Mouse (Mus musculus) Patski (cell line): ENCODE results near the gene Epb41. TPM values are rescaled to one million over a fixed set of nuclear protein-coding genes. Genes with fewer than 3 reads are reported as not detected.

Experiments used
- ATAC-seq: fragments of 100-300 bp; one replicate; pipeline ENCODE4 v1.8.0; 2021
- CTCF ChIA-PET: fragments of 350-600 bp; sonication (Branson Sonifier 250); formaldehyde crosslinking; loops from one replicate; lab custom pipeline; 2022; ENCODE audit warnings: inconsistent platforms; lab: Charles Lee
- POLR2A ChIA-PET: fragments of 350-600 bp; sonication (Branson Sonifier 250); formaldehyde crosslinking; loops from one replicate; lab custom pipeline; 2022; ENCODE audit warnings: antibody characterized with exemption, inconsistent platforms; lab: Charles Lee
- DNase-seq: peaks from one replicate; pipeline ENCODE4 v3.0.0-alpha.2; 2011; ENCODE audit warnings: low read depth, low spot score
- H3K27me3 ChIP-seq: fragments of 371-371 bp; one replicate; pipeline ENCODE4 v1.5.1; 2021
- CTCF ChIP-seq: fragments of 100-300 bp; IDR thresholded peaks from one replicate; pipeline ENCODE4 v1.5.1; 2021
- in situ Hi-C: fragments of 300-500 bp; cut with MboI; formaldehyde crosslinking; loops from 3 replicates; pipeline ENCODE4 v1.11.1; 2018; ENCODE audit warnings: low pct_unique_long_range_greater_than_20kb, mixed read lengths
- polyA plus RNA-seq: library from polyadenylated mRNA; unstranded; gene quantifications from one replicate; pipeline ENCODE4 v1.2.3, GENCODE M21; 2021

Epb41 gene
- polyA plus RNA-seq, 1 experiment from 2014 or later = 53.5 TPM

DNA sequence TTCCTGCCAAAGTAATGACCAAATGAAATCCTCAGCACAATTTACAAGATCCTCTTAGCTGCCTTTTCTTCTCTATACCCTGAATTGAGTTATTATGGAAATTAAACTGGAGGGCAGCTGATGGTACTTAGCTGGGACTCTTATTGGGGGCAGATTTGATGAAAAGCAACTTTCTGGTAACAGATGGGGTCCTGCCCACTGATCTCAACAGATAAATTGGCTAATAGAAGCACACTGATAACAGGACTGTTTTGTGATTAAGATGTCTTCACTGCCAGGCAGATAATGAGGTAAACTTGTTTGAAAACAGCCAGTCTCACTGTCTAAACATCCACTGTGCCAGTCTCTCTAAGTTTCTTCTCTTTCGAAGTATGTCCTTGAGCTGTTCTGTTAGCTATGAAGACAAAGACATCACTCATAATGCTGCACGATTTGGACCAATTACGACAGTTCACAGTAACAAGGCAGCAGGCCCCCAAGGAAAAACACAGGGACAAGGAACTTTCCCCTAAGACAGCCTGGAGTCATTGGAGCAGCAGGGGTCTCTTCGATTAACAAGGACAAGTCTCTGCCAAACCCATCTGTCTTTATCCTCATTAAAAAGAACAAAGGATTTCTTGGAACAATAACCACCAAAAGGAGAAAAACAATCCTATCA is 92.1 kb downstream of the Epb41 start:
- in situ Hi-C loops = loop anchor here (5.0 kb wide), 1 partner anchor 194 kb away; no protein-coding TSS in a partner anchor
- no peak for ATAC-seq
- TF ChIP-seq CTCF = no peak
- ChIA-PET CTCF (interaction anchor here (1.1 to 2.8 kb wide), 4 partner anchors 13 to 105 kb away, joined by 3 to 10 read pairs (median 3); no protein-coding TSS in a partner anchor), POLR2A (no interaction called here)
- no peaks in the 10 kb centered on the region for H3K27me3 ChIP-seq
- no peak for DNase-seq

GRCm38 (mm10) chr4:131981755-131982154 is 93.4 kb downstream of the Epb41 start:
- ChIA-PET POLR2A (no interaction called here), CTCF (interaction anchor here (1.0 to 2.8 kb wide), 4 partner anchors 13 to 107 kb away, joined by 3 to 10 read pairs (median 3); no protein-coding TSS in a partner anchor)
- H3K27me3 ChIP-seq = no peaks in the 10 kb centered on the region
- ATAC-seq (no peak), DNase-seq (no peak)
- TF ChIP-seq CTCF = peak; percentile 51
- in situ Hi-C loops = loop anchor here (5.0 kb wide), 1 partner anchor 196 kb away; no protein-coding TSS in a partner anchor

DNA sequence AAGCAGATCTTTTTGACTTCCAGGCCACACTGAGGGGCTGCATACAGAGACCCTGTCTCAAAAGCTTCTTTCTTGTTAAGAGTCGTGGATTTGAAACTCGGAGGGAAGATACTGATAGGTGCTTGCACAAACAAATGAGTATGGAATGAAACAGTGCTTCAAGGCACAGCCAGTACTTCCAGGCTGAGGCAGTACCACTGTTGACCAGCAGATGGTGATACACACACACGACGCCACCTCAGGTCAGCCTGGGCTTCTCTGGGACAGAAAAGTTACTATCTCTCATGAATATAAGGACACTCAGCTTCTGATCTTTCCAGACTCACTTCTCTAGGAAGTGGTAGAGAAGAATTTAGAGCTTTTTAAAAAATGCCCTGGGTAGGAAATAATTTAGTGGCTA is 97.9 kb downstream of the Epb41 start:
- DNase-seq (no peak), ATAC-seq (no peak)
- ChIA-PET POLR2A (interaction anchor here (0.9 kb wide), 1 partner anchor 100 kb away, joined by 5 read pairs; no protein-coding TSS in a partner anchor), CTCF (interaction anchor here (1.0 to 2.3 kb wide), 11 partner anchors 12 to 115 kb away, joined by 3 to 17 read pairs (median 3); no protein-coding TSS in a partner anchor)
- in situ Hi-C loops = loop anchor here (5.0 to 10.0 kb wide), 3 partner anchors 55 to 112 kb away; partner anchors contain the start of gene Epb41
- peak; percentile 87 for TF ChIP-seq CTCF
- no peaks in the 10 kb centered on the region for H3K27me3 ChIP-seq

GRCm38 (mm10) chr4:131970244-131970853 is 104.8 kb downstream of the Epb41 start:
- ATAC-seq = no peak
- TF ChIP-seq CTCF = no peak
- CTCF ChIA-PET = interaction anchor here (0.8 to 1.5 kb wide), 4 partner anchors 8 to 33 kb away, joined by 3 to 5 read pairs (median 4); no protein-coding TSS in a partner anchor
- in situ Hi-C loops = loop anchor here (10.0 kb wide), 1 partner anchor 106 kb away; no protein-coding TSS in a partner anchor
- POLR2A ChIA-PET = interaction anchor here (0.9 kb wide), 1 partner anchor 96 kb away, joined by 3 read pairs; no protein-coding TSS in a partner anchor
- DNase-seq = no peak
- H3K27me3 ChIP-seq = no peaks in the 10 kb centered on the region

GRCm38 (mm10) chr4:131968873-131969272 is 106.2 kb downstream of the Epb41 start:
- ATAC-seq (no peak), DNase-seq (no peak)
- in situ Hi-C loops = no loop called here
- no peaks in the 10 kb centered on the region for H3K27me3 ChIP-seq
- ChIA-PET CTCF (no interaction called here), POLR2A (no interaction called here)
- TF ChIP-seq CTCF = no peak

DNA sequence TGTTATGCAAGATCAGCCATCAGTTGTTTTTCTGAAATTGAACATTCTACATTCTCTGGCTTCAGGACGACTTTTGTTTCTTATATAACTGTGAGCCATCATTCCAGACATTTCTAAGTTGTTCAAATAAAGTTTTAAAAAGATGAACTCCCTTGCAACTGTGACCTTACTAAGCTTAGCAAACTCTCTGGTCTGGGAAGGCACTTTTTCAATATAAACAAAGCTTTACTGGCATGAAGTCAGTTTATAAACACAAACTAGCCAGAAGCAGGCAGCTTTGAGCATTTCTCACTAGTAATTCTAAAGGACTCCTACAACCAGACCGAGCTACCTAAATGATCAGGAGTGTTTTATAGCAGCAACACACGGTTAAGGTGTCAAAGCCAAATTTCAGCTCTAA is 118.0 kb downstream of the Epb41 start:
- TF ChIP-seq CTCF = no peak
- H3K27me3 ChIP-seq = no peaks in the 10 kb centered on the region
- in situ Hi-C loops = no loop called here
- ChIA-PET POLR2A (interaction anchor here (0.6 to 1.0 kb wide), 2 partner anchors 9 to 16 kb away, joined by 3 to 4 read pairs; no protein-coding TSS in a partner anchor), CTCF (interaction anchor here (1.7 kb wide), 1 partner anchor 27 kb away, joined by 4 read pairs; no protein-coding TSS in a partner anchor)
- no peak for ATAC-seq
- no peak for DNase-seq

DNA sequence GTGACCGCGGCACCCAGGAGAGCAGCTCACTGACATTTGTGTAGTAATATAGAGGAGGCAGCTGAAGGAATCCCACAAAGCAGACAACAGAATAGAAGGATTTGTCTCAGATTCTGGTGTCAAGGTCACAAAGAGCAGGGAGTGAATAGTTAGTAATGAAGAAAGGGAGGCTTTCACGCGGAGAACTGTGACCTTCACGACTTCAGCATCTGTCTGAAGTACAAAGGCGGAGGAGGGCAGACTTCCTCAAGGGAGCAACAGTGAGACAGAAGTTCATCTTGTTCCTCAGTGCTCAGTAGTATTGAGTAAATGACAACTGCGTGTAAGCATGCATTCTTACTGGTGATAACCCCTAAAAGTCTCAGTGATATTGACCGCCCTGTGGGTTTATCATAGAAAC is 124.5 kb downstream of the Epb41 start:
- CTCF ChIA-PET = interaction anchor here (0.9 kb wide), 1 partner anchor 15 kb away, joined by 3 read pairs; no protein-coding TSS in a partner anchor
- H3K27me3 ChIP-seq = no peaks in the 10 kb centered on the region
- DNase-seq = no peak
- in situ Hi-C loops = no loop called here
- ATAC-seq = no peak
- no peak for TF ChIP-seq CTCF
- POLR2A ChIA-PET = no interaction called here

- ATAC-seq = no peak
- CTCF ChIA-PET = interaction anchor here (0.9 to 2.1 kb wide), 3 partner anchors 12 to 18 kb away, joined by 3 to 6 read pairs (median 3); no protein-coding TSS in a partner anchor
Measured at GRCm38 (mm10) chr4:131949903-131950302, 125.2 kb downstream of the Epb41 start.

DNA sequence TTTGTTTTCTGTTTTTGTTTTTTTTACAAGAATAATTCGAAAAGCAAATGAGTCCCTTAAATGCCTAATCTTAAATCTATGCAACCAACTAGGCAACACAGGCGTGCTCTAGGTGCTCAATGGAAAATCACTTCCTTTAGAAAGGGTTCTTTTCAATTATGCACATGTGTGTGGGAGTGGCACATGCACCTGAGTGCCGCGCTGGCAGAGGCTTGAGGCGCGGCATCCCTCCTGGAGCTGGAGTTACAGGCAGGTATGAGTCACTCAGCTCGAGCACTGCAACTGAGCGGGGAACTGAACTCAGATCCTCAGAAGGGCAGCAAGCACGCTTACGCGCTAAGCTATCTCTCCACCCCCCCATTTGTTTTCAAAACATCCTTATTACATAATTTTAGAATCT is 127.3 kb downstream of the Epb41 start:
- no peak for TF ChIP-seq CTCF
- ATAC-seq (no peak), DNase-seq (no peak)
- POLR2A ChIA-PET = interaction anchor here (1.2 to 1.8 kb wide), 2 partner anchors 9 to 11 kb away, joined by 3 to 6 read pairs; no protein-coding TSS in a partner anchor
- H3K27me3 ChIP-seq = no peaks in the 10 kb centered on the region
- CTCF ChIA-PET = interaction anchor here (2.1 kb wide), 1 partner anchor 14 kb away, joined by 6 read pairs; no protein-coding TSS in a partner anchor
- in situ Hi-C loops = no loop called here

More at GRCm38 (mm10) chr4:131949903-131950302, 125.2 kb downstream of the Epb41 start:
- no peak for TF ChIP-seq CTCF
- DNase-seq = no peak
- in situ Hi-C loops = no loop called here
- POLR2A ChIA-PET = no interaction called here
- H3K27me3 ChIP-seq = no peaks in the 10 kb centered on the region

- no peak for DNase-seq
- no peaks in the 10 kb centered on the region for H3K27me3 ChIP-seq
- no peak for TF ChIP-seq CTCF
- CTCF ChIA-PET = no interaction called here
- ATAC-seq = no peak
- in situ Hi-C loops = no loop called here
- POLR2A ChIA-PET = no interaction called here
Measured at GRCm38 (mm10) chr4:131940846-131941245, 134.3 kb downstream of the Epb41 start.
